Mouse (Mus musculus): ENCODE data around the gene Hs3st4. TPM values are rescaled to one million over a fixed set of nuclear protein-coding genes. Genes with fewer than 3 reads are reported as not detected.

The Hs3st4 gene
- total RNA-seq, 1 experiment: 0.40 TPM

DNA sequence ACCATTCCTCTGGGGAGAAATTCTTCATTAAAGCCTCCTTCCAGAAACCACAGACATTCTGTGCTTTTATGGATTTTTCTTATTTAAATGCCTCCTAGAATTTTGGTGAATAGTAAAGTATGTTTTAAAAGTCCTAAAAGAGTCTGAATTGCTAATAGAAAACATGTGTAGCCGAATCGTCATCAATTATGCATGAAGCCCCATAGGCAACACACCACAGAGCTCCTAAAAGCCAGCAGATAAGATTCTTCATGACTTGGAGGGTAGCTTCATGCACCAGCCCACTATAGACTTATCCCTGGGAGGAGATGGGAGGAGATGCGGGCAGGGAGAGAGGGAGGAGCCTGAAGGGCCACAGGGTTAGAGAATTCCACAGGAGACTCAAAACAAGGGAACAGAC is 358.8 kb downstream of the Hs3st4 start:
- no peaks in the 10 kb centered on the region for H3K9me3 ChIP-seq (ENCODE audit: control insufficient read depth, insufficient read depth, low read depth, low read length)
- H3K27ac ChIP-seq (ENCODE audit: insufficient read depth, low read depth, low read length, poor library complexity, severe bottlenecking): no peak overlapping the region
- H3K9ac ChIP-seq (ENCODE audit: insufficient read depth, low read depth, low read length, poor library complexity, severe bottlenecking): no peak overlapping the region
- H3K36me3 ChIP-seq (ENCODE audit: control insufficient read depth, insufficient read depth, low read length, poor library complexity, severe bottlenecking): no peaks in the 10 kb centered on the region
- in situ Hi-C loops (cut with MboI; ENCODE audit: low sequenced_read_pairs in 2 of 2, unreplicated experiment in 2 of 2): no loop called here
- TF ChIP-seq ZC3H11A (IDR thresholded peaks at IDR 0.05; ENCODE audit: borderline replicate concordance, low read depth, low read length): no peak
- TF ChIP-seq ZNF384 (IDR thresholded peaks at IDR 0.05; ENCODE audit: low read depth, low read length): no peak
- TF ChIP-seq HCFC1 (IDR thresholded peaks at IDR 0.05; ENCODE audit: borderline replicate concordance, insufficient read depth, low read length): no peak
- TF ChIP-seq CHD2 (IDR thresholded peaks at IDR 0.05; ENCODE audit: low read depth, low read length): no peak
- no peak for TF ChIP-seq MAFK (IDR thresholded peaks at IDR 0.05; ENCODE audit: insufficient read depth, low read depth, low read length)
- DNase-seq (ENCODE audit: low read depth, low spot score): no peak
- no peak overlapping the region for H3K4me3 ChIP-seq (ENCODE audit: insufficient read depth in 1 of 2, low read depth in 1 of 2, low read length in 2 of 2, poor library complexity in 1 of 2, severe bottlenecking in 1 of 2)
- no peaks in the 10 kb centered on the region for H3K4me1 ChIP-seq (ENCODE audit: control insufficient read depth in 2 of 2, insufficient read depth in 2 of 2, low read length in 2 of 2, poor library complexity in 1 of 2)

GRCm38 (mm10) chr7:124347218-124348017 is 364.7 kb downstream of the Hs3st4 start:
- in situ Hi-C loops (cut with MboI; ENCODE audit: low sequenced_read_pairs in 2 of 2, unreplicated experiment in 2 of 2): no loop called here
- no peak overlapping the region for H3K27ac ChIP-seq (ENCODE audit: insufficient read depth, low read depth, low read length, poor library complexity, severe bottlenecking)
- TF ChIP-seq ZNF384 (IDR thresholded peaks at IDR 0.05; ENCODE audit: low read depth, low read length) (no peak), HCFC1 (IDR thresholded peaks at IDR 0.05; ENCODE audit: borderline replicate concordance, insufficient read depth, low read length) (no peak), MAFK (IDR thresholded peaks at IDR 0.05; ENCODE audit: insufficient read depth, low read depth, low read length) (no peak), ZC3H11A (IDR thresholded peaks at IDR 0.05; ENCODE audit: borderline replicate concordance, low read depth, low read length) (no peak), CHD2 (IDR thresholded peaks at IDR 0.05; ENCODE audit: low read depth, low read length) (no peak)
- no peaks in the 10 kb centered on the region for H3K9me3 ChIP-seq (ENCODE audit: control insufficient read depth, insufficient read depth, low read depth, low read length)
- H3K4me3 ChIP-seq (ENCODE audit: insufficient read depth in 1 of 2, low read depth in 1 of 2, low read length in 2 of 2, poor library complexity in 1 of 2, severe bottlenecking in 1 of 2): no peak overlapping the region
- DNase-seq (ENCODE audit: low read depth, low spot score): no peak
- no peaks in the 10 kb centered on the region for H3K4me1 ChIP-seq (ENCODE audit: control insufficient read depth in 2 of 2, insufficient read depth in 2 of 2, low read length in 2 of 2, poor library complexity in 1 of 2)
- H3K36me3 ChIP-seq (ENCODE audit: control insufficient read depth, insufficient read depth, low read length, poor library complexity, severe bottlenecking): no peaks in the 10 kb centered on the region
- H3K9ac ChIP-seq (ENCODE audit: insufficient read depth, low read depth, low read length, poor library complexity, severe bottlenecking): no peak overlapping the region

GRCm38 (mm10) chr7:124354035-124354434 is 371.4 kb downstream of the Hs3st4 start:
- Histone ChIP-seq H3K9me3 (ENCODE audit: control insufficient read depth, insufficient read depth, low read depth, low read length) (no peaks in the 10 kb centered on the region), H3K36me3 (ENCODE audit: control insufficient read depth, insufficient read depth, low read length, poor library complexity, severe bottlenecking) (no peaks in the 10 kb centered on the region), H3K4me3 (ENCODE audit: insufficient read depth in 1 of 2, low read depth in 1 of 2, low read length in 2 of 2, poor library complexity in 1 of 2, severe bottlenecking in 1 of 2) (no peak overlapping the region), H3K4me1 (ENCODE audit: control insufficient read depth in 2 of 2, insufficient read depth in 2 of 2, low read length in 2 of 2, poor library complexity in 1 of 2) (no peaks in the 10 kb centered on the region), H3K9ac (ENCODE audit: insufficient read depth, low read depth, low read length, poor library complexity, severe bottlenecking) (no peak overlapping the region), H3K27ac (ENCODE audit: insufficient read depth, low read depth, low read length, poor library complexity, severe bottlenecking) (no peak overlapping the region)
- in situ Hi-C loops (cut with MboI; ENCODE audit: low sequenced_read_pairs in 2 of 2, unreplicated experiment in 2 of 2): no loop called here
- DNase-seq (ENCODE audit: low read depth, low spot score): no peak
- TF ChIP-seq ZC3H11A (IDR thresholded peaks at IDR 0.05; ENCODE audit: borderline replicate concordance, low read depth, low read length): no peak
- TF ChIP-seq HCFC1 (IDR thresholded peaks at IDR 0.05; ENCODE audit: borderline replicate concordance, insufficient read depth, low read length): no peak
- TF ChIP-seq CHD2 (IDR thresholded peaks at IDR 0.05; ENCODE audit: low read depth, low read length): no peak
- TF ChIP-seq ZNF384 (IDR thresholded peaks at IDR 0.05; ENCODE audit: low read depth, low read length): no peak
- no peak for TF ChIP-seq MAFK (IDR thresholded peaks at IDR 0.05; ENCODE audit: insufficient read depth, low read depth, low read length)

DNA sequence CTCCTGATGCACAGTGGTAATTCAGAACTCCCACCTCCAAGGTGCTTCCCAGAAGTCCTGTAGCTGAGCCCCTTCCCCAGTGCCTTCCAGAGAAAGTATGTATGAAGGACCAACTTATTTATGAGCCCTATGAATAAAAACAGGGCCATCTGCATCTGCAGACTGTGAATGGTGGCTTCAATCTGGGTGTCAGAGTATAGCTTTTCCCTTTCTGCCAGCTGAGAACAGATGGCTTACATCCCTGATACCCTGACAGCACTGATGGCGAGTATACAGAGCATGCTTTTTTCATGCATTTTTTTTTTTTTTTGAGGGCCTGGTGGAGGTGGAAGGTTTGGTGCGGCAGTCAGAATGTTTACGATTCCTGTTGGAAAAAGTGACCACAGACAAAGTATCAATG is 375.4 kb downstream of the Hs3st4 start:
- DNase-seq (ENCODE audit: low read depth, low spot score): no peak
- in situ Hi-C loops (cut with MboI; ENCODE audit: low sequenced_read_pairs in 2 of 2, unreplicated experiment in 2 of 2): no loop called here
- no peaks in the 10 kb centered on the region for H3K36me3 ChIP-seq (ENCODE audit: control insufficient read depth, insufficient read depth, low read length, poor library complexity, severe bottlenecking)
- H3K27ac ChIP-seq (ENCODE audit: insufficient read depth, low read depth, low read length, poor library complexity, severe bottlenecking): no peak overlapping the region
- no peak overlapping the region for H3K9ac ChIP-seq (ENCODE audit: insufficient read depth, low read depth, low read length, poor library complexity, severe bottlenecking)
- no peak overlapping the region for H3K4me3 ChIP-seq (ENCODE audit: insufficient read depth in 1 of 2, low read depth in 1 of 2, low read length in 2 of 2, poor library complexity in 1 of 2, severe bottlenecking in 1 of 2)
- no peaks in the 10 kb centered on the region for H3K9me3 ChIP-seq (ENCODE audit: control insufficient read depth, insufficient read depth, low read depth, low read length)
- H3K4me1 ChIP-seq (ENCODE audit: control insufficient read depth in 2 of 2, insufficient read depth in 2 of 2, low read length in 2 of 2, poor library complexity in 1 of 2): no peaks in the 10 kb centered on the region
- TF ChIP-seq MAFK (IDR thresholded peaks at IDR 0.05; ENCODE audit: insufficient read depth, low read depth, low read length) (no peak), ZC3H11A (IDR thresholded peaks at IDR 0.05; ENCODE audit: borderline replicate concordance, low read depth, low read length) (no peak), HCFC1 (IDR thresholded peaks at IDR 0.05; ENCODE audit: borderline replicate concordance, insufficient read depth, low read length) (no peak), ZNF384 (IDR thresholded peaks at IDR 0.05; ENCODE audit: low read depth, low read length) (no peak), CHD2 (IDR thresholded peaks at IDR 0.05; ENCODE audit: low read depth, low read length) (no peak)
